Mouse (Mus musculus): ENCODE measurements at regions not wholly inside any gene's neighbourhood (a gene's known extent, or its start where the extent isn't known, plus 50 kb on each side); places are given as distances from the start of the nearest gene placed in this dataset.

- H3K27ac ChIP-seq = no peak overlapping the region
- H3K4me3 ChIP-seq = no peak overlapping the region
- DNase-seq = no peak
- no peak for TF ChIP-seq CTCF (IDR thresholded peaks at IDR 0.05)
- intact Hi-C loops (cut with DNase I) = no loop called here
These were observed 56.5 kb upstream of the Lsm6 start for GRCm38 (mm10) chr8:78877423-78877822.

GRCm38 (mm10) chr8:78889708-78890107, 68.8 kb upstream of the Lsm6 start:
- no peak overlapping the region for H3K27ac ChIP-seq
- intact Hi-C loops (cut with DNase I) = no loop called here
- DNase-seq = no peak
- no peak for TF ChIP-seq CTCF (IDR thresholded peaks at IDR 0.05)
- no peak overlapping the region for H3K4me3 ChIP-seq

GRCm38 (mm10) chr8:78890571-78890970, 69.6 kb upstream of the Lsm6 start:
- no peak overlapping the region for H3K27ac ChIP-seq
- TF ChIP-seq CTCF (IDR thresholded peaks at IDR 0.05) = no peak
- intact Hi-C loops (cut with DNase I) = no loop called here
- H3K4me3 ChIP-seq = no peak overlapping the region
- DNase-seq = no peak

GRCm38 (mm10) chr8:78899887-78900286, 78.9 kb upstream of the Lsm6 start:
- peak; percentile 86 for TF ChIP-seq CTCF (IDR thresholded peaks at IDR 0.05)
- peak; percentile 63 for DNase-seq
- H3K27ac ChIP-seq = no peak overlapping the region
- no peak overlapping the region for H3K4me3 ChIP-seq
- intact Hi-C loops (cut with DNase I) = loop anchor here (1.0 kb wide), 1 partner anchor 662 kb away; no protein-coding TSS in a partner anchor

GRCm38 (mm10) chr8:78903034-78903433, 82.1 kb upstream of the Lsm6 start:
- H3K4me3 ChIP-seq = no peak overlapping the region
- TF ChIP-seq CTCF (IDR thresholded peaks at IDR 0.05) = no peak
- intact Hi-C loops (cut with DNase I) = no loop called here
- DNase-seq = no peak
- no peak overlapping the region for H3K27ac ChIP-seq

GRCm38 (mm10) chr8:78907918-78908317, 87.0 kb upstream of the Lsm6 start:
- TF ChIP-seq CTCF (IDR thresholded peaks at IDR 0.05) = no peak
- DNase-seq = no peak

GRCm38 (mm10) chr8:78911288-78911873, 90.4 kb upstream of the Lsm6 start:
- TF ChIP-seq CTCF (IDR thresholded peaks at IDR 0.05) = no peak
- intact Hi-C loops (cut with DNase I) = no loop called here
- H3K27ac ChIP-seq = no peak overlapping the region
- H3K4me3 ChIP-seq = no peak overlapping the region
- no peak for DNase-seq

More at GRCm38 (mm10) chr8:78907918-78908317, 87.0 kb upstream of the Lsm6 start:
- intact Hi-C loops (cut with DNase I) = no loop called here
- no peak overlapping the region for H3K27ac ChIP-seq
- H3K4me3 ChIP-seq = no peak overlapping the region

GRCm38 (mm10) chr8:78912470-78912869, 91.5 kb upstream of the Lsm6 start:
- TF ChIP-seq CTCF (IDR thresholded peaks at IDR 0.05) = no peak
- no peak overlapping the region for H3K4me3 ChIP-seq
- DNase-seq = no peak
- no peak overlapping the region for H3K27ac ChIP-seq
- intact Hi-C loops (cut with DNase I) = no loop called here

- H3K27ac ChIP-seq = no peak overlapping the region
- H3K4me3 ChIP-seq = no peak overlapping the region
- no peak for TF ChIP-seq CTCF (IDR thresholded peaks at IDR 0.05)
- DNase-seq = no peak
- intact Hi-C loops (cut with DNase I) = no loop called here
These were observed 92.9 kb upstream of the Lsm6 start for GRCm38 (mm10) chr8:78913823-78914222.

- H3K4me3 ChIP-seq = no peak overlapping the region
- DNase-seq = no peak
- TF ChIP-seq CTCF (IDR thresholded peaks at IDR 0.05) = no peak
- intact Hi-C loops (cut with DNase I) = no loop called here
- H3K27ac ChIP-seq = no peak overlapping the region
These were observed 97.4 kb upstream of the Zfp827 start for GRCm38 (mm10) chr8:78930610-78931397.

- Histone ChIP-seq H3K27ac (no peak overlapping the region), H3K4me3 (no peak overlapping the region)
- TF ChIP-seq CTCF (IDR thresholded peaks at IDR 0.05) = no peak
- DNase-seq = no peak
- intact Hi-C loops (cut with DNase I) = no loop called here
These were observed 96.2 kb upstream of the Zfp827 start for GRCm38 (mm10) chr8:78932069-78932468.

- no peak for DNase-seq
- intact Hi-C loops (cut with DNase I) = no loop called here
- no peak overlapping the region for H3K27ac ChIP-seq
- no peak for TF ChIP-seq CTCF (IDR thresholded peaks at IDR 0.05)
- no peak overlapping the region for H3K4me3 ChIP-seq
These were observed 88.2 kb upstream of the Zfp827 start for GRCm38 (mm10) chr8:78940049-78940448.

- intact Hi-C loops (cut with DNase I) = no loop called here
- Histone ChIP-seq H3K27ac (no peak overlapping the region), H3K4me3 (no peak overlapping the region)
- DNase-seq = no peak
- no peak for TF ChIP-seq CTCF (IDR thresholded peaks at IDR 0.05)
These were observed 86.7 kb upstream of the Zfp827 start for GRCm38 (mm10) chr8:78941558-78941957.

- DNase-seq = no peak
- Histone ChIP-seq H3K4me3 (no peak overlapping the region), H3K27ac (no peak overlapping the region)
- no peak for TF ChIP-seq CTCF (IDR thresholded peaks at IDR 0.05)
- intact Hi-C loops (cut with DNase I) = no loop called here
These were observed 83.9 kb upstream of the Zfp827 start for GRCm38 (mm10) chr8:78944367-78944766.
